Mouse (Mus musculus) left cerebral cortex, adult 8-10 months (tissue): ENCODE results near the gene Rftn2. TPM values are rescaled to one million over a fixed set of nuclear protein-coding genes. Genes with fewer than 3 reads are reported as not detected.

ENCODE experiments used
- DNase-seq, 2 experiments: peaks; one replicate each; pipeline ENCODE4 v3.0.0; 2022; ENCODE audit warnings: low spot score in 2 of 2
- total RNA-seq, 4 experiments: library from RNA; stranded (reverse); gene quantifications; 2 replicates each; pipeline ENCODE4 v1.2.4; 2022

The Rftn2 gene
- total RNA-seq, 4 experiments from 2014 or later: 25.6 to 27.1 (median 26.6) TPM

DNA sequence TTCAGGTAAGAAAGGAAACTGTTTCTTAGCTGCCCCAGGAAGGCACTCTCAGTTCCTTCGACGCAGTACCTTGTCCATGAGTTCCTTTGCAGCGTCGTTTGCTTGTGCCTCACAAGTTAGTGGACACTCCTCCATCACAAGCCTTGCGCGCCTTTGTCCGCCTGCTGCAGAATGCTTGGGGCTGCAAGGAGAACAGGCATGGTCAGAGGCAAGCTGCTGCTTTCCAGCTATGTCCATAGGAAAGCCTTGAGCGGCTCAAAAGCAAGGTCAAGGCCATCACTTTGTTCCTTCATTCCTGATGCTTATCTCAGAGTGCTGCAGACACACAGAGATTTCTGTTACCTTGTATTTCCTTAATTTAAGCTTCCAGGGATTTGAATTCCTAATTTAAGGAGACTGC lies 15.5 kb downstream of the Rftn2 start:
- DNase-seq: no peak

DNA sequence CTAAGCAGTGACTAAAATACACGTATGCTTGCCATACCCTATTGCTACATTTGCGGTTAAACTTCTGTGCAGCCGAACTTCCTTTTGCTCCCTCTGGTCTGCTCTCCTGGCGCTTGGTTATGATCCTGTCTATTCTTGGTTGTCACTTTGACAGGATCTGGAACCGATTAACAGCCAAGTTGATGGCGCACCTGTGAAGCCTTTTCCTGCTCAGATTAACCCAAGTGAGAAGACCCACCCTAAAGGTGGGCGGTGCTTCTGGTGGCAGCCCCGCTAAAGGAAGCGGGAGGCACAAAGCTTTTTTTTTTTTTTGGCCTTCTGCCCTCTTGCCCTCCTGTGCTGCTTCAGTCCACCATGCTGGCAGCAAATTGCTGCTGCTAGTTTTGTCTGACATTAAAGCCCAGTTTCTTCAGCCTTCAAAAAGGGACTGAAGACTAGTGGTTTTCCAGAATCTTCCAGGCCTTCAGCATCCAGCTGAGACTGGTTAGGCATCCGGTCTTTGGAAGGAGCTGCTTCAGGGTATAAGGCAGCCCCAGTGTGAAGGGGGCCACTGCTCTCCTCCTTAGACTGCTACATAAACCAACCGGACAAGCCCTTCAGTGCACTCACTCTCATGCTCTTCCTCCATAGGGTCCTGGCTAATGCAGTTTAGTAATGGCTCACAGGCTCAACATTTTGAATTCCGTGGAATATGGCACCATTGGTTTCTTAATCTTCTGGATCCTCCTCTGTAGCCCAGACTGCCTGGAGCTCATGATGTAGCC lies 16.2 kb downstream of the Rftn2 start:
- no peak for DNase-seq

DNA sequence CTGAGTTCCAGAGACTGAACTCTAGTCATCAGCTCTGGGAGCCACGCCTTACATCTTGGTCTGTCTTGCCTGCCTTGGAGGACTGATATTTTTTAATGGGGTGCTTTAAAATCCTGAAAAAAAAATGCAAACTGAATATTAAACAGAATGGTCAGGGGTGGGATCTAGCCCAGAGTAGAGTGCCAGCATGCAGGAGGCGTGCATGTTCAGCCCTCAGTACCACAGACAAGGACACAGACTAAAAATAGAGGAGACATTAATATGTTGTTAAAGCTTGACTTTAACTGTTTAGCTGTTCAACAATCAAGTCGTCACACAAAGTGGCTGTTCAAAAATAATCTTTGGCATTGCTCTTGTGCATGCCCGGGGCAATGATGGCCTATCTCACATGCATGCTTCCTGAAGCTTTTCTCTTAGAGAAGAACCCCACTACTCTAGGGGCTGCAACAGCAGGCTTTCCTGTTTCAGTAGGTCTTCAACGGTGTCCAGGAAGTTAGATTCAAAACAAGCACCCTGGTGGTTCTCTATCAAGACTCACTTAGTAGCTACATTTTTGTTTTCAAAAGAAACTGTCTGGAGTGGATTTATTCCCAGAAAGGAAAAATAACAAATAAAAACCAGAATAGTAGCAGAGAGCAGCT lies 18.0 kb downstream of the Rftn2 start:
- no peak for DNase-seq

DNA sequence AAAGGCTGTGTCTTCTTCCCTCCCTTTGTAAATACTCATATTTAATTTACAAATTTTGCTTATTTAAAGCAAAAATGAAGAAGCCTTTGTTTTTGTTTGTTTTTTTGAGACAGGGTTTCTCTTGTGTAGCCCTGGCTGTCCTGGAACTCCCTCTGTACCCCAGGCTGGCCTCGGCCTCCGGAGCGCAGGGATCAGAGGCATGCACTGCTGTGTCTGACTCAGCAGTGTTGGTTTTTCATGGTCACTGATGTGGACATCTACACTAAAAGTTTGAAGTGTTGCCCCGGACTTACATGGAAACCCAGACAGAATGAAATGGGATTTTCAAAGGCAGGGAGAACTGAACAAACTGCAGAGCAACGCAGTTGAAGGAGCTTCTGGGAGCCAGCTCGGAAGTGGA lies 19.0 kb downstream of the Rftn2 start:
- no peak for DNase-seq

DNA sequence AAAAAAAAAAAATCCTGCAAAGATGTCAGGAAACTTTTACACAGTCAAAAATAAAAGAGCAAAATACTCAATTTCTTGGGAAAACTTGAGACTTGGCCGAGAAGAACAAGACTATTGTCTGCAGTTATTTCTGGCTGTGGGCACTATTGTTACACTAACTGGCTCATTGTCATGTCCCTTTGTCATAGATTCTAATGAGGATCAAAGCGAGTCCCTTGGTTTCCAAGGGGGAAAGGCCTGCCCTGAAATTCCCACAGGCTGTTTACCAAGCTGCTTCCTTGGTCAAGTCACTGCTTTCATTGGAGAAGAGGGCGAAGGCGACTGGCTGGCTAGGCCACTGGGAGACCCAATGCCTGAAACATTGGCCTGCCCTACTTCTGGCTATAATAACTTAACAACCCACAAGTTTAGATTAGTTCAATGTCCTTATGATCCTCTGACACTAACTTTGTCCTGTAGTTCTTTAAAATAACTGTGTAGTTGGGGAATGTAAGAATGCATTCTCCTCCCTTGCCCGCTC lies 20.7 kb downstream of the Rftn2 start:
- DNase-seq: no peak

DNA sequence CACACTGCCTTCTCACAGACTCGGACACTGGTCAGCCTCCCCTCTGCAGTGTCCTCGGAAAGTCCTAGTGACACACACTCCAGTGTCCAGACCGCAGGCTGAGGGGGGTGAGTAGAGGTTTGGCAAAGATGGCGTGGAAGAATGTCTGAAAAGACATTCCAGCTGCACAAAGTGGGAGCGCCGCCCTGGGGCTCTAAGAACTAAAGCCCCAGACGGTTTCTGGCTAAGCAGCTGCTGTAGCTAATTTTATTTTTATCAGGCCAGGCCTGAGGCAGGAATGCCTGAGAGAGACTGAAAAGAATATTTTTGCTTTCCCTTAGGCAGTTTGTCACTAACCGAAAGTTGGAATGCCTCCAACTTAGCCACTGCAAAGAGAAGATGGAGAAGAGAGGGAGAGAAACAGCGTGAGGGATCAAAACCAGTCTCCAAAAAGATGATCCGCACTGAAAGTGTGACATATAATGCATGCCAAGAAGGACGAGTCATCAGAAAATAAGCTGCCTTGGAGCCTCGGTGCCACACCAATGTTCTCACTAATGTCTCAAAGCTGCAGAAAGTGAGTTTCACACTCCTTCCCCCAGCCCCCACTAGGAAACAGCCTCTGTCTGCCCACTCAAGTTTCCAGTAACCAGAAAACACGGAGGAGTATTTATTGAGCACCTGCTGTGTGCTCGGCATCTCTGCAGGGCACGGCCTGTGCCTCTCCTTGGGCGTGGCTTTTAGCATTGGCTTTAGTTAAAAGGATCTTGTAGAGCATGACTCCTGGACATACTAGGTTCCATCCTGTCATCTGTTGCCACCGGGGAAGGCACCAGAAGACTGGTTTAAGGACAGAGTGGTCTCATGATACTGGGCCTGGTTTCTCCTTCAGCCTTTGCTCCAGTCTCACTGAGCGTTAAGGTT lies 24.5 kb downstream of the Rftn2 start:
- DNase-seq: peak in 1 of 2 experiments; percentile 41

DNA sequence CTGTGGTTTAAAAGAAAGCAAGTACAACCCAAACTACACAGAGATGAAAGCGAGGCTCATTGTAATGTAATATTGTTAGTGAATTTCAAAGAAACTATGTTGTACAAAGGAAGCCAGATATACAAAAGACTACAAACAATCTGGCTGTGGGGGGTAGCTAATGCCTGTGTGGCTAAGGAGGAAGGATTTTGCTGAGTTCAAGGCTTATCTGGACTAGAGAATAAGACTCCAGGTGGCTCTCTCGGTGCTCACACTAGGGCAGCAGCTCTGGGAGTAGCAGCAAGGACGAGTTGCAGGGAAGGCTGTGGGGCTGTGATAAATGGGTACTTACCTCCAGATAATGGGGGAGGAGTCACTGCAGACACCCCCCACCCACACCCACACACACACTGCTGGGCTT lies 27.9 kb downstream of the Rftn2 start:
- no peak for DNase-seq

DNA sequence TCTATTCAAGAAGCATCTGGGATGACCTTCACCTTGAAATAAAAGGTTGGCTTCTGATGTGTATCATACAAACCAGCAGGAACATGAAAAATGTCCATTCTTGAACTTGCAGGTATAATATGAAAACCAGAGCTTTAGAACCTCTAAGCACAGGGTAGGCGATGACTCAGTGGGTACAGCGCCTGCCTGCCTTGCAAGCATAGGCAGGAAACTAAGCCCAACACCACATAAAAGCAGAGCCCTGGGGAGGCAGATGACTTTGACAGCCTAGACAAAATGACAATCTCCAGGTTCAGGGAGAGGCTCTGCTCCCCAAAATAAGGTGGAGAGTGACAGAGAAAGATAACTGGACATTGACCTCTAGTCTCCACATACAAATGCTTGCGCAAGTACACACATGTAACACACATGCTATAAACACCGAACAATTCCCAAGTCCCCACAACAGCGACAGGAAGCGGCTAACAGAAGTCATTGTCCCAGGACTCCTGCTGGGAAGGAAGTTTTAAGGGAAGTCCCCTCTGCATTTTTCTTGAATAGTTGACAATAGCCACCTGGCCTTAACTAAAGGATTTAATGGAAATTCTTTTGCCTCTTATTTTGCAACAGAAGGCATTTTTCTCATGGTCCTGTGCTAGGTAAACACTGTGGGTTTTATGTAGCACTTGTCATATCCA lies 30.1 kb downstream of the Rftn2 start:
- DNase-seq: no peak

DNA sequence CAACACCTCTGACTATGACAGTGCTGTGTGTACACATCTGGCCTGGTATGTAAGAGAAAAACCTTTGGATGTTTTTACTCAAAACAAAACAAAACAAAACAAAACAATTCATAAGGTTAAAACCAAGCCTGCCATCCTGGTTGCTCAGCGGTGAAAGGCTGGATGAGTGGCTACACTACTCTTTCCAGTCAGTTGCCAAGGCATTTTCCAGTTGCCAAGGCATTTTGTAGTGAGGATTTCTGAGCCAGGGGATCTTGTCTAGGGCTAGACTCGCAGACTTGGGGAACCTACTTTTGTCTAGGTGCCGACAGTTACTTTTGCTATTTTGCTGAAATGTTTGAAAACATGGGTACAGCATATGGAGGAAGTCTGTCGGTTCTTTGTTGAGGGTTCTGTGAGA lies 31.6 kb downstream of the Rftn2 start:
- DNase-seq: no peak

DNA sequence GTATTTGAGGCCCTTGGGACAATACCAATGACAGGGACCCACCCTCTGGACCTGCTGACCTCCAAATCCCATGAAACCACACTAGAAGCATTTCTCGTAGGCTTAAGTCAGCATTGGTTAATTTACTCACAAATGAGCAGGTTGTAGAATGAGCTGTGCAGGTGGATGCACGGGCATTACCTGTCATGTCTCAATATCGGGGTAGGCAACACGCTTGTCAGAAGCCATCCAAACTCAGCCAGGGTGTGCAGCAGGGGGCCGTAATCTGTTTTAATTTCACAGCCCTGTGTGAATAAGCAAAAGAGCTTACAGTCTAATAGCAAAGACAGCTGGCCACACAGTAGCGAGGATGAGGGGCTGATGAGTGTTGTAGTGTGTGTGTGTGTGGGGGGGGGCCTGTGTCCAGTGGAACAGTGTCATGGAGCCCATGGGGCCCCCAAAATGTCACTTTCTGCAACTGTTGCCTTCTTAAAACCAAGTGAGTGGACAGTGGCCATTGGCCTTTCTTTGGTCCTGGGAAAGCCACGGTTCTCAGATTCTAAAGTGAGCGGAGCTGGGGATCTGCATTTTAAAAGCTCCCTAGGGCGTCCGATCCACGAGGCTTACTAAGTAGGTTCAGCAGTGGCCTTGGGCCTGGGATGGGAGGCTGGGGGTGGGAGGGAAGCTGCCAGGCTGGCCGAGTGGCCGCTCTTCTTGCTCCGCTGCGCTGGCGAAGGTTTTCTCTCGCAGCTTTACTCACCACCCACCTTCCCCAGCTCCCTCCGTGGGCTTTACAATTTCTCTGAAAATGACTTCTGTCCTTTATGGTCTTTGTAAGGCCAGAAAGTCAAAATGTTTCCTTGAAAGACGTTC lies 32.3 kb downstream of the Rftn2 start:
- no peak for DNase-seq

DNA sequence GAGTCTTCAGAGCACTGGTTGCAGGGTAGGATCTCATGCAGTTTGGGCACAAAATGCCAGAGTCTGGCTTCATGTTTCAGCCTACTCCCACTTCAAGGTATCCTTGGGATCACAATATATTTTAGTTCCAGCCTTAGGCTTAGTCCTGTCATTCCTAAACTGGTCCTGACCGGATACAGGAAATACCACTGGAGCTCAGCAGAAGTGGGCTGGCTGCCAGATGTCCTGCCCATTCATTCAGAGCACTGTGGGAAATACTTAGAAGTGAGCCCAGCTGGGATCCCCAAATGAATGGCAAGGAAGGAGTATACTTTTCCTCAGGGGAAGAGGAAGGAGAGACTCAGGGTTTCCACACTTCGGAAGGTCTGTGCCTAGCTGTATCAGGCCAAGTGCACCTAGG lies 33.3 kb downstream of the Rftn2 start:
- DNase-seq: no peak

DNA sequence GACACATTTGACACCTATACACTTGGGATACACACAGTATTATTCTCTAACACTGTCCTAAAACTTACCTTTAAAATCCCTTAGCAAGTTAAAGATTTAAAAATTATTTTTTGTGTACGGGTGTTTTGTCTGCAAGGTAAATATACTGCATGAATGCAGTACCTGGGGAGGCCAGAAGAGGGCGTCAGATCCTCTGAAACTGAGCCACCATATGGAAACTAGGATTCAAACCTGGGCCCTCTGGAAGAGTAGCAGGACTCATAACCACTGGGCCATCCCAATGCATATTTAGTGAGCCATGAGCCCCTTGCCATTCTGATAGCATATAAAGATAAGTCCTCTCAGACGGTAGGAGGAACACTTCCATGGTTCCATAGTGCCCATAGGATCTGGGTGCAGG lies 33.8 kb downstream of the Rftn2 start:
- DNase-seq: no peak

DNA sequence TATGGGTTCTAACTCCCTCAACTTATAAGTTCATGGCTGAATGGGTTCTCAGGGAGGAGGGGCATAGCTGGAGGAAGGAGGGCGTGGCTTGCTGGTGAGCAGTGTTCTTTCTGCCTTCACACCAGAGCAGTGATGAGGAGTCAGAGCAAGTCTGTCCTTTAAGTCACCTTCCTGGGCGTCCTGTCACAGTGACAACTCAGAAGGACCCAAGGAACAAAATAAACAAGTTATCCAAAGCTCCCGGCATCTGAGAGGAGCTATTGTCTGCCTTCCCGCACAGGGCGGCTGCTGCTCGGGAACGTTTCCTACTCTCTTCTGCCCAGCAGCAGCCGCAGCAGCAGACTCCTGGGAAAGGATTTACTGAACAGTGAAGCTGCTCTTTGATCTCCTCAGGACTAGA lies 34.6 kb downstream of the Rftn2 start:
- no peak for DNase-seq

DNA sequence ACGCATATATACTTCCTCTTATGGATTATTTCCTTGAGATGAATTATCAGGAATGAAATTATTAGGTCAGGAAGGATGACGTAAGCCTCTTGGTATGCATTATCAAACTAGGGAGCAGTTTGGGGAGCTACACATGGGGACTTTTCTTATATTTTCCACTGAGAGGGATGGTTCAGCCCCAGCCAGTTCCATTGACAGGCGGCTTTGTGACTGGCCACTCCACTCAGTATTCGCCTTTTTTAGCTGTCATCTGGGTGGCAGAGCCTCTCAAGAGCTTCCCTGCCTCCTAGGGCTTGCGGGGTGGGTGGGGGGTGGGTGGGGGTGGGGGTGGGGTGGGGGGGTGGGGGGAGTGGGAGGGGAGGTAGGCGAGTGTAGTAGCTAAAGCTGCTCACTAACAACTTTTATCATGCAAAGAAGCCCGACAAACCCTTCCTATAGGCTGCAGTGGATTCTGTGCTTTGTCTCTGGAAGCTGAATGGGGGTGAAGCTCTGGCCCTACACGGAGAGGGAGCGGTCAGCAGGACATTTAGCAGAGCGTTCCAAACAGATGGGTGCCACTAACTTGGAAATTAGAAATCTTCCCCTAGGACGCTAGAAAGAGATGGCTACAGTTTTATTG lies 39.9 kb downstream of the Rftn2 start:
- no peak for DNase-seq

DNA sequence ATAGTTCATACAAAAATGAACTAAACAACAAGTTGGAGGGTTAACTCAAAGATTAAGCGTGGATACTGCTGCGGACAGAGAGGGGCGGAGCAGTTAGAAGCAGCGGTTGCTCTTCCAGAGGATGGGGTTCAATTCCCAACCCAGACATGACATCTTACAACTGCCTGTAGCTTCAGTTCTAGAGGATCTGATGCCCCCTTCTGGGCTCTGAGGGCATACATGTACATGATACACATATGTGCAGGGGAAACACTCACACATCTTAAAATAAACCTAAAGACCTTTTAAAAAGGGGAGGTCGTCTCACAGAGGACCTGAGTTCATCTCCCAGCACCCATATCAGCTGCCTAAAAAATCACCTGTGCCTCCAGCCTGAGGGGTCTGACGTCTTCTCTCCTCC lies 40.9 kb downstream of the Rftn2 start:
- no peak for DNase-seq

DNA sequence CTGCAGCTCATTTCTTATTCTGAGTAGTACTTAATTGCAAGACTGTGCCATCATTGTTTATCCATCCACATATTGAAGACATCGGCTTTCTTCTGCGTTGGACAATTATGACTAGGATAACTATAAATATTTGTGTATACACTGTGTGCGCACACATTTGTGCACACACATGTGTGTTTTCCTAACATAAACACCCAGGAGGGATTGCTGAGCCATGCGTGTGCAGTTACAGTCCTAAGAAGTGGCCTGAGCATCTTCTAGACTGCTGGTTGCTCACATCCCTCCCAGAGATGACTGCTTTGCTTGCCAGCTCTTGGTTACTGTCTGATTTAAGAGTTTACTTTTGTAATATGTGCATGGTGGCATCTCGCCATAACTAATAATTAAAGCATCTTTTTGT lies 44.2 kb downstream of the Rftn2 start:
- DNase-seq: no peak

DNA sequence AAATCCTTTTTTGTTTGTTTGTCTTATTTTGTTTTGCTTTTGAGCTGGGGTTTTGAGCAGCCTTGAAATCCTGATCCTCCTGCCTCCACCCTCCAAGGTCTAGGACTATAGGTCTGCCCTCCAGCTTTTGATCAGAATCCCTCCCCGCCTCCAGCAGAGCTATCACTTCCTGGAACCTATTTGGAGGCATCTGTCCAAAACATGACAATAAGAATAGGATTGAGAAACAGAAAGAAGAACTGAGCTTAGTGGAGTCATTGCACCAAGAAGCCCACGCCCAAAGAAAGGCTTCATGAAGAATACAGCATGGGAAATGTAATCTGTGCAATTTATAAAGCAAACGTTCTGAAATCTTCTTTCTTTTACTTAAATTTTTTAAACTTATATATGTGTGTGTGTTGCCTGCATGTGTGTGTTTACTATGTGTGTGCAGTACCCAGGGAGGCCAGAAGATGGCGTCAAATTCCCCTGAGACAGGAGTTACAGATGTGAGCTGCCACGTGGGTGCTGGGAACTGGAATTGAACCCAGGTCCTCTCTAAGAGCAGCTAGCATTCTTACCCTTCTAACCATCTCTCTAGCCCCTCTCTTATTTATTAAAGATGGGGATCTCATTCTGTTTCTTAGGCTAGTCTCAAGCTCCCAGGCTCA lies 46.5 kb downstream of the Rftn2 start:
- DNase-seq: no peak

DNA sequence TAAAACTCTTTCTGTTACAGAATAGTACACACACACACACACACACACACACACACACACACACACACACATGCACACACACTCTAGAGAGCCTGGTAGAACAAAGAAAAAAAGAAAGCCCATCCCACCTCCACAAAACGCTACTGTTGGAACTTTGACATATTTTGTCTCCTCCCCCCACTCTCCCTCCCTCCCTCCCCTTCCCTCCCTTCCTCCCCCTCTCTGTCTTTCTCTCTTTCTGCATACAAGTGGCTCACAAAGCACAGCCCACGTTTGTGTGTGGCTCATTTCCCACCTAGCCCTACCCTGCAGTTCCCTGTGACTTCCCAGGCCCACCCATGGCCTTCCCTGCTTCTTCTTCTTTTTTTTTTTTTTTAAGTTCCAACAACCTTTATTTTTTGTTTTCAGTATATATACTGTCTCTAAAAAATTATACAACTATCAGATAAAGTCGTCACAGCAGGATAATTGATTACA lies 52.0 kb downstream of the Rftn2 start:
- DNase-seq: no peak
